Mouse (Mus musculus) hindbrain, embryonic 12.5 days (tissue): ENCODE measurements at regions not wholly inside any gene's neighbourhood (a gene's known extent, or its start where the extent isn't known, plus 50 kb on each side); places are given as distances from the start of the nearest gene placed in this dataset.

Source experiments
- ATAC-seq: fragments of 200-750 bp; cut with Nextera tagmentation; 2 replicates; pipeline ENCODE4 v1.8.0; 2017; ENCODE audit warnings: moderate TSS enrichment; ENCODE audit not compliant: low FRiP score
- H3K27ac ChIP-seq: fragments of 300-500 bp; sonication (generic); 2 replicates; pipeline ENCODE4 v1.5.1; 2016; ENCODE audit warnings: mild to moderate bottlenecking
- H3K27me3 ChIP-seq: fragments of 300-500 bp; sonication (generic); 2 replicates; pipeline ENCODE4 v1.6.1; 2016; ENCODE audit warnings: mild to moderate bottlenecking
- H3K36me3 ChIP-seq: fragments of 300-500 bp; sonication (generic); 2 replicates; pipeline ENCODE4 v1.6.1; 2016; ENCODE audit warnings: mild to moderate bottlenecking
- H3K4me1 ChIP-seq: fragments of 300-500 bp; sonication (generic); 2 replicates; pipeline ENCODE4 v1.6.1; 2016
- H3K4me2 ChIP-seq: fragments of 300-500 bp; sonication (generic); replicated peaks from 2 replicates; pipeline ENCODE4 v1.6.1; 2016; ENCODE audit warnings: mild to moderate bottlenecking
- H3K4me3 ChIP-seq: fragments of 300-500 bp; sonication (generic); 2 replicates; pipeline ENCODE4 v1.5.1; 2016; ENCODE audit warnings: mild to moderate bottlenecking
- H3K9ac ChIP-seq: fragments of 300-500 bp; sonication (generic); 2 replicates; pipeline ENCODE4 v1.6.1; 2016; ENCODE audit warnings: mild to moderate bottlenecking, moderate library complexity
- H3K9me3 ChIP-seq: fragments of 300-500 bp; sonication (generic); replicated peaks from 2 replicates; pipeline ENCODE4 v1.6.1; 2016; ENCODE audit warnings: mild to moderate bottlenecking
- WGBS: fragments of 180-500 bp; shearing (Covaris S2); methylation state at CpG from one replicate; pipeline ENCODE4 v1.1.7; 2016; 5-methylcytosine and 5-hydroxymethylcytosine counted together

GRCm38 (mm10) chr6:31166347-31166746 is 207.5 kb upstream of the Klf14 start:
- Histone ChIP-seq H3K9ac (no peak overlapping the region), H3K4me2 (no peak overlapping the region), H3K4me1 (no peaks in the 10 kb centered on the region), H3K9me3 (no peaks in the 10 kb centered on the region), H3K36me3 (no peaks in the 10 kb centered on the region), H3K4me3 (no peak overlapping the region), H3K27me3 (no peaks in the 10 kb centered on the region), H3K27ac (no peak overlapping the region)
- no peak for ATAC-seq
- 73% methylated on average over 8 of the region's 8 CpGs for WGBS

- no peak overlapping the region for H3K4me2 ChIP-seq
- H3K27ac ChIP-seq = no peak overlapping the region
- WGBS = 83% methylated on average over 5 of the region's 5 CpGs
- no peaks in the 10 kb centered on the region for H3K4me1 ChIP-seq
- no peaks in the 10 kb centered on the region for H3K9me3 ChIP-seq
- no peak overlapping the region for H3K4me3 ChIP-seq
- no peak for ATAC-seq
- H3K9ac ChIP-seq = no peak overlapping the region
- no peaks in the 10 kb centered on the region for H3K36me3 ChIP-seq
- H3K27me3 ChIP-seq = no peaks in the 10 kb centered on the region
Measured at GRCm38 (mm10) chr6:31167732-31168131, 208.9 kb upstream of the Klf14 start.

- Histone ChIP-seq H3K4me1 (no peaks in the 10 kb centered on the region), H3K4me2 (no peak overlapping the region), H3K9me3 (no peaks in the 10 kb centered on the region), H3K27ac (no peak overlapping the region), H3K4me3 (no peak overlapping the region), H3K9ac (no peak overlapping the region), H3K27me3 (no peaks in the 10 kb centered on the region), H3K36me3 (no peaks in the 10 kb centered on the region)
- WGBS = 86% methylated on average over 3 of the region's 3 CpGs
- no peak for ATAC-seq
Measured at GRCm38 (mm10) chr6:31168730-31169129, 209.9 kb upstream of the Klf14 start.

- H3K4me2 ChIP-seq = no peak overlapping the region
- H3K27me3 ChIP-seq = no peaks in the 10 kb centered on the region
- no peak for ATAC-seq
- H3K4me3 ChIP-seq = no peak overlapping the region
- H3K9ac ChIP-seq = no peak overlapping the region
- H3K27ac ChIP-seq = no peak overlapping the region
- WGBS = 86% methylated on average over 9 of the region's 9 CpGs
- H3K9me3 ChIP-seq = no peaks in the 10 kb centered on the region
- no peaks in the 10 kb centered on the region for H3K4me1 ChIP-seq
- H3K36me3 ChIP-seq = no peaks in the 10 kb centered on the region
Measured at GRCm38 (mm10) chr6:31169343-31169742, 210.5 kb upstream of the Klf14 start.

- no peak for ATAC-seq
- H3K27me3 ChIP-seq = no peaks in the 10 kb centered on the region
- WGBS = 60% methylated on average over 9 of the region's 9 CpGs
Measured at GRCm38 (mm10) chr6:31169868-31170600, 211.2 kb upstream of the Klf14 start.

GRCm38 (mm10) chr6:31171831-31172569 is 213.1 kb upstream of the Klf14 start:
- Histone ChIP-seq H3K9ac (no peak overlapping the region), H3K9me3 (no peaks in the 10 kb centered on the region), H3K4me2 (no peak overlapping the region), H3K27me3 (no peaks in the 10 kb centered on the region), H3K27ac (no peak overlapping the region), H3K4me3 (no peak overlapping the region), H3K4me1 (no peaks in the 10 kb centered on the region), H3K36me3 (no peaks in the 10 kb centered on the region)
- ATAC-seq = no peak
- 92% methylated on average over 10 of the region's 10 CpGs for WGBS

More at GRCm38 (mm10) chr6:31169868-31170600, 211.2 kb upstream of the Klf14 start:
- no peak overlapping the region for H3K27ac ChIP-seq
- no peaks in the 10 kb centered on the region for H3K36me3 ChIP-seq
- H3K4me1 ChIP-seq = no peaks in the 10 kb centered on the region
- H3K4me2 ChIP-seq = no peak overlapping the region
- no peak overlapping the region for H3K9ac ChIP-seq
- no peaks in the 10 kb centered on the region for H3K9me3 ChIP-seq
- H3K4me3 ChIP-seq = no peak overlapping the region

GRCm38 (mm10) chr6:31175769-31176168 is 216.9 kb upstream of the Klf14 start:
- no peaks in the 10 kb centered on the region for H3K36me3 ChIP-seq
- no peaks in the 10 kb centered on the region for H3K4me1 ChIP-seq
- no peaks in the 10 kb centered on the region for H3K27me3 ChIP-seq
- no peak overlapping the region for H3K4me2 ChIP-seq
- no peak overlapping the region for H3K4me3 ChIP-seq
- ATAC-seq = no peak
- H3K27ac ChIP-seq = no peak overlapping the region
- no peak overlapping the region for H3K9ac ChIP-seq
- H3K9me3 ChIP-seq = no peaks in the 10 kb centered on the region
- 70% methylated on average over 6 of the region's 6 CpGs for WGBS

GRCm38 (mm10) chr6:31176368-31176767 is 217.5 kb upstream of the Klf14 start:
- no peak overlapping the region for H3K9ac ChIP-seq
- H3K27ac ChIP-seq = no peak overlapping the region
- no peak overlapping the region for H3K4me3 ChIP-seq
- no peaks in the 10 kb centered on the region for H3K9me3 ChIP-seq
- no peaks in the 10 kb centered on the region for H3K4me1 ChIP-seq
- no peak overlapping the region for H3K4me2 ChIP-seq
- no peak for ATAC-seq
- H3K27me3 ChIP-seq = no peaks in the 10 kb centered on the region
- no peaks in the 10 kb centered on the region for H3K36me3 ChIP-seq
- 82% methylated on average over 8 of the region's 8 CpGs for WGBS

- H3K9ac ChIP-seq = no peak overlapping the region
- no peaks in the 10 kb centered on the region for H3K9me3 ChIP-seq
- WGBS = 82% methylated on average over 1 of the region's 1 CpGs
- no peaks in the 10 kb centered on the region for H3K4me1 ChIP-seq
- H3K4me3 ChIP-seq = no peak overlapping the region
- no peak for ATAC-seq
- H3K36me3 ChIP-seq = no peaks in the 10 kb centered on the region
- no peak overlapping the region for H3K4me2 ChIP-seq
- no peak overlapping the region for H3K27ac ChIP-seq
- no peaks in the 10 kb centered on the region for H3K27me3 ChIP-seq
Measured at GRCm38 (mm10) chr6:31176831-31177230, 218.0 kb upstream of the Klf14 start.

GRCm38 (mm10) chr6:31178201-31178880 is 219.5 kb upstream of the Klf14 start:
- no peak for ATAC-seq
- H3K9me3 ChIP-seq = no peaks in the 10 kb centered on the region

GRCm38 (mm10) chr6:31182284-31182683 is 216.3 kb upstream of the Mkln1 start:
- Histone ChIP-seq H3K4me3 (no peak overlapping the region), H3K9me3 (no peaks in the 10 kb centered on the region), H3K36me3 (no peaks in the 10 kb centered on the region), H3K4me2 (no peak overlapping the region), H3K9ac (no peak overlapping the region), H3K4me1 (no peaks in the 10 kb centered on the region), H3K27ac (no peak overlapping the region), H3K27me3 (no peaks in the 10 kb centered on the region)
- 86% methylated on average over 6 of the region's 6 CpGs for WGBS
- no peak for ATAC-seq

More at GRCm38 (mm10) chr6:31178201-31178880, 219.5 kb upstream of the Klf14 start:
- no peaks in the 10 kb centered on the region for H3K36me3 ChIP-seq
- H3K4me2 ChIP-seq = no peak overlapping the region
- WGBS = 86% methylated on average over 8 of the region's 8 CpGs
- no peak overlapping the region for H3K9ac ChIP-seq
- H3K27ac ChIP-seq = no peak overlapping the region
- H3K27me3 ChIP-seq = no peaks in the 10 kb centered on the region
- H3K4me1 ChIP-seq = no peaks in the 10 kb centered on the region
- no peak overlapping the region for H3K4me3 ChIP-seq

GRCm38 (mm10) chr6:31183127-31183526 is 215.4 kb upstream of the Mkln1 start:
- WGBS = 41% methylated on average over 5 of the region's 5 CpGs

More at GRCm38 (mm10) chr6:31183127-31183526, 215.4 kb upstream of the Mkln1 start:
- H3K4me3 ChIP-seq = no peak overlapping the region
- no peaks in the 10 kb centered on the region for H3K4me1 ChIP-seq
- H3K36me3 ChIP-seq = no peaks in the 10 kb centered on the region
- H3K27ac ChIP-seq = no peak overlapping the region
- no peak for ATAC-seq
- H3K4me2 ChIP-seq = no peak overlapping the region
- no peaks in the 10 kb centered on the region for H3K9me3 ChIP-seq
- H3K27me3 ChIP-seq = no peaks in the 10 kb centered on the region
- H3K9ac ChIP-seq = no peak overlapping the region
